Mouse (Mus musculus) CH12.LX (cell line): Measurements from ENCODE around the gene Barx1.

ENCODE experiments used
- BHLHE40 ChIP-seq: IDR thresholded peaks from 2 replicates; pipeline ENCODE4 v1.6.1; 2011; ENCODE audit warnings: mild to moderate bottlenecking, low read depth, low read length, improper control_type of control experiment
- CTCF ChIP-seq, 2 experiments: IDR thresholded peaks in 1 of 2; conservative IDR thresholded peaks in 1 of 2; 2 replicates each; pipeline ENCODE4 v1.5.1; 2011 to 2012; ENCODE audit warnings: low read depth in 2 of 2, low read length in 2 of 2, improper control_type of control experiment in 1 of 2, inconsistent platforms in 1 of 2, mild to moderate bottlenecking in 1 of 2, moderate library complexity in 1 of 2
- E2F4 ChIP-seq: IDR thresholded peaks from 2 replicates; pipeline ENCODE4 v1.6.1; 2011; ENCODE audit warnings: low read depth, low read length, improper control_type of control experiment; ENCODE audit not compliant: insufficient replicate concordance
- EP300 ChIP-seq: IDR thresholded peaks from 2 replicates; pipeline ENCODE4 v1.6.1; 2011; ENCODE audit warnings: low read length, improper control_type of control experiment
- GABPA ChIP-seq: IDR thresholded peaks from 2 replicates; pipeline ENCODE4 v1.6.1; 2012; ENCODE audit warnings: low read depth, low read length, improper control_type of control experiment, inconsistent platforms; ENCODE audit not compliant: insufficient replicate concordance
- HCFC1 ChIP-seq: IDR thresholded peaks from 2 replicates; pipeline ENCODE4 v1.6.1; 2012; ENCODE audit warnings: low read depth, mild to moderate bottlenecking, inconsistent platforms, low read length, improper control_type of control experiment
- MEF2A ChIP-seq: IDR thresholded peaks from 2 replicates; pipeline ENCODE4 v1.6.1; 2014; ENCODE audit warnings: low read depth, mild to moderate bottlenecking, inconsistent platforms, low read length, improper control_type of control experiment, borderline replicate concordance
- POLR2A ChIP-seq: IDR thresholded peaks from 2 replicates; pipeline ENCODE4 v1.6.1; 2011; ENCODE audit warnings: low read depth, mild to moderate bottlenecking, improper control_type of control experiment, low read length
- SMC3 ChIP-seq: IDR thresholded peaks from 2 replicates; pipeline ENCODE4 v1.6.1; 2011; ENCODE audit warnings: low read depth, low read length, improper control_type of control experiment
- TCF12 ChIP-seq: IDR thresholded peaks from 2 replicates; pipeline ENCODE4 v1.6.1; 2014; ENCODE audit warnings: low read depth, mild to moderate bottlenecking, inconsistent platforms, low read length, improper control_type of control experiment
- ZMIZ1 ChIP-seq: IDR thresholded peaks from 2 replicates; pipeline ENCODE4 v1.6.1; 2012; ENCODE audit warnings: low read depth, mild to moderate bottlenecking, inconsistent platforms, low read length, improper control_type of control experiment

- no peak for TF ChIP-seq E2F4
- no peak for TF ChIP-seq HCFC1
- no peak for TF ChIP-seq SMC3
- TF ChIP-seq ZMIZ1, result no peak
- no peak for TF ChIP-seq CTCF (conservative IDR thresholded peaks at IDR 0.05 in 1 of 2, IDR thresholded peaks at IDR 0.05 in 1 of 2; ENCODE audit: low read depth in 2 of 2, low read length in 2 of 2)
- no peak for TF ChIP-seq EP300
- no peak for TF ChIP-seq TCF12
- no peak for TF ChIP-seq POLR2A
- TF ChIP-seq GABPA, result no peak
- TF ChIP-seq MEF2A, result no peak
- TF ChIP-seq BHLHE40, result no peak
Measured at GRCm38 (mm10) chr13:48651132-48652065, 11.4 kb upstream of the Barx1 start.
